Mouse (Mus musculus): ENCODE data around the gene H2-Ob.

GRCm38 (mm10) chr17:34249361-34249760 is 10.7 kb downstream of the H2-Ob start:
- TF ChIP-seq CTCF (IDR thresholded peaks at IDR 0.05; ENCODE audit: extremely low read depth, insufficient read depth, low read length) (no peak), POLR2A (IDR thresholded peaks at IDR 0.05; ENCODE audit: extremely low read depth, insufficient read depth, low read length) (no peak)

All from cortical plate, adult 2 months (tissue).